Mouse (Mus musculus) bone marrow, adult 2 months (tissue): Measurements from ENCODE around the gene Nmnat2.

Source experiments
- CTCF ChIP-seq: fragments of 200-500 bp; IDR thresholded peaks from 2 replicates; pipeline ENCODE4 v1.5.1; 2011; ENCODE audit warnings: low read length, control low read depth; ENCODE audit not compliant: control insufficient read depth, insufficient read depth
- POLR2A ChIP-seq: fragments of 200-500 bp; IDR thresholded peaks from 2 replicates; pipeline ENCODE4 v1.6.1; 2011; ENCODE audit warnings: low read depth, mild to moderate bottlenecking, control low read depth, low read length, borderline replicate concordance; ENCODE audit not compliant: control insufficient read depth

DNA sequence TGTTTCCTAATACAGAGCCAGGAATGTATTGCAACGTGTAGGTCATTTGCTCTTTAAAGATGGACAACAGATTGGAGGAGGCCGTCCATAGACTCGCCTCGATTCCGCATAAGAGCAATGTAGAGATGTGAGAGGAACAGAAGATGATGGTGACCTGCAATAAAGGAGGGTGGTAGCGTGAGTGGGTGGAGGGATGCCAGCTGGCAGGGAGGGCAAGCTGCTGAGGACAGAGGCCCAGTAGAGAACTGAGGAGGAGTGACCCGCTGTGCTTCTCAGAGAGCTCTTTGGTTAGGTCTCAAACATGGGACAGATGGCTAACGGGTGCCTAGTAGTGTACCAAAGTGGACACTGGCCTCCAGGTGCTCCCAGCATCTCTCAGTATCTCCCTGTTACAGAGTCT lies 23.9 kb downstream of the Nmnat2 start:
- no peak for TF ChIP-seq CTCF
- TF ChIP-seq POLR2A, result no peak
